Mouse (Mus musculus) forebrain, embryonic 11.5 days (tissue): ENCODE results near the gene Dedd. TPM values are rescaled to one million over a fixed set of nuclear protein-coding genes. Genes with fewer than 3 reads are reported as not detected.
"Not testable (repeated sequence)": the region's sequence is repeated elsewhere in the genome, so short reads cannot be mapped to it uniquely, and the experiment has no call there.

ENCODE experiments used
- ATAC-seq: fragments of 200-750 bp; cut with Nextera tagmentation; replicated peaks from 2 replicates; pipeline ENCODE4 v1.8.0; 2017; ENCODE audit warnings: moderate TSS enrichment; ENCODE audit not compliant: low FRiP score
- DNase-seq: peaks from one replicate; pipeline ENCODE4 v3.0.0-alpha.2; 2017; ENCODE audit warnings: low spot score
- H3K27ac ChIP-seq: fragments of 300-500 bp; sonication (generic); 2 replicates; pipeline ENCODE4 v1.5.1; 2014; ENCODE audit warnings: low read depth, low read length
- H3K27me3 ChIP-seq: fragments of 300-500 bp; sonication (generic); 2 replicates; pipeline ENCODE4 v1.6.1; 2014; ENCODE audit warnings: mild to moderate bottlenecking, low read length, mixed read lengths; ENCODE audit not compliant: control insufficient read depth, insufficient read depth
- H3K36me3 ChIP-seq: fragments of 300-500 bp; sonication (generic); 2 replicates; pipeline ENCODE4 v1.6.1; 2014; ENCODE audit warnings: mild to moderate bottlenecking, low read length, moderate library complexity, mixed read lengths; ENCODE audit not compliant: control insufficient read depth, insufficient read depth
- H3K4me1 ChIP-seq: fragments of 300-500 bp; sonication (generic); replicated peaks from 2 replicates; pipeline ENCODE4 v1.6.1; 2014; ENCODE audit warnings: low read length, mixed read lengths; ENCODE audit not compliant: control insufficient read depth, insufficient read depth
- H3K4me2 ChIP-seq: fragments of 300-500 bp; sonication (generic); 2 replicates; pipeline ENCODE4 v1.6.1; 2014; ENCODE audit warnings: low read depth, mild to moderate bottlenecking, low read length, moderate library complexity, mixed read lengths; ENCODE audit not compliant: severe bottlenecking
- H3K4me3 ChIP-seq: fragments of 300-500 bp; sonication (generic); 2 replicates; pipeline ENCODE4 v1.5.1; 2014; ENCODE audit warnings: low read depth, low read length
- H3K9ac ChIP-seq: fragments of 300-500 bp; sonication (generic); 2 replicates; pipeline ENCODE4 v1.6.1; 2014; ENCODE audit warnings: low read length
- H3K9me3 ChIP-seq: fragments of 300-500 bp; sonication (generic); 2 replicates; pipeline ENCODE4 v1.6.1; 2016; ENCODE audit warnings: low read length, mixed read lengths; ENCODE audit not compliant: control insufficient read depth
- WGBS: fragments of 180-500 bp; shearing (Covaris S2); extraction: QIAGEN DNeasy Blood & Tissue Kit; methylation state at CpG from one replicate; pipeline ENCODE4 v1.1.7; 2014; 5-methylcytosine and 5-hydroxymethylcytosine counted together
- polyA plus RNA-seq: library from polyadenylated mRNA; unstranded; fragments of >200 nt; fragmentation: Nextera tagmentation; extraction: Ambion mirVana; gene quantifications from 2 replicates; pipeline ENCODE4 v1.2.1, GENCODE M21; 2014

Gene Dedd
- polyA plus RNA-seq, 1 experiment from 2014 or later, result 46.5 TPM

- ATAC-seq (peak; percentile 80), DNase-seq (peak; percentile 84)
- peaks cover 3% of the 10 kb centered on the region; the same call in 1 of the 2 replicates for H3K27me3 ChIP-seq
- peak within 1 kb of the TSS; percentile 94 for H3K9ac ChIP-seq
- H3K27ac ChIP-seq, result peak within 1 kb of the TSS; percentile 88
- H3K9me3 ChIP-seq, result no peaks in the 10 kb centered on the region
- under 1% methylated on average over 42 of the region's 42 CpGs for WGBS
- peak within 1 kb of the TSS; percentile 53 for H3K4me2 ChIP-seq
- H3K4me3 ChIP-seq, result peak within 1 kb of the TSS; percentile 72
- H3K4me1 ChIP-seq, result peaks cover 8% of the 10 kb centered on the region
- no peaks in the 10 kb centered on the region for H3K36me3 ChIP-seq
Measured at GRCm38 (mm10) chr1:171294298-171295062, 34.5 kb upstream of the Dedd start, which contains the start of gene Ufc1. Gene Ufc1, minus strand, starts transcription at chr1:171295024.

- Histone ChIP-seq H3K9ac (peak overlapping the region; percentile 94), H3K4me1 (peaks cover 8% of the 10 kb centered on the region), H3K4me3 (peak overlapping the region; percentile 72), H3K4me2 (peak overlapping the region; percentile 53), H3K9me3 (no peaks in the 10 kb centered on the region), H3K36me3 (no peaks in the 10 kb centered on the region), H3K27ac (peak overlapping the region; percentile 88; the same call in 1 of the 2 replicates), H3K27me3 (peaks cover 3% of the 10 kb centered on the region; the same call in 1 of the 2 replicates)
- peak; percentile 32 for ATAC-seq
- DNase-seq, result no peak
- 18% methylated on average over 3 of the region's 3 CpGs for WGBS
Measured at GRCm38 (mm10) chr1:171295063-171295402, 33.9 kb upstream of the Dedd start.

DNA sequence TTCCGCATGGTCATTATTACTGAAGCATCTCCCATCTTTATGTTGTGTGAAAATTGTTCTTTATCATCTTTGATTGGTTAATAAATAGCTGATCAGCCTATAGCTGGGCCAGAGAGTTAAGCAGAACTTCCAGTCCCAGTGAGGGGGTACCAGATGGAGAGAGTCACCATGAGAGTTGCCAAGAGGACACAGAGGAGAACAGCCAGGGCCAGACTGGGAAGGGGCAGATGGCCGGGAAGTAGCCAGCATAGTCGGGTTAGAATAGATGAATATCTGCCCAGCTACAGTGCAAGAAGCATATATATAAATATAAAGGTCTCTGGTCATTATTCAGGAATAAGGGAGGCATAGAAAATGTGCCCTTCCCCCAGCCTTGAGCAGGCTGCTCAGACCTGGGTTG, 30.7 kb upstream of the Dedd start:
- Histone ChIP-seq H3K9me3 (no peaks in the 10 kb centered on the region), H3K4me3 (no peak overlapping the region), H3K9ac (no peak overlapping the region), H3K36me3 (no peaks in the 10 kb centered on the region), H3K4me2 (no peak overlapping the region), H3K4me1 (peaks cover 7% of the 10 kb centered on the region), H3K27ac (no peak overlapping the region), H3K27me3 (peaks cover 3% of the 10 kb centered on the region; the same call in 1 of the 2 replicates)
- 66% methylated on average over 3 of the region's 3 CpGs for WGBS
- no peak for ATAC-seq
- no peak for DNase-seq

DNA sequence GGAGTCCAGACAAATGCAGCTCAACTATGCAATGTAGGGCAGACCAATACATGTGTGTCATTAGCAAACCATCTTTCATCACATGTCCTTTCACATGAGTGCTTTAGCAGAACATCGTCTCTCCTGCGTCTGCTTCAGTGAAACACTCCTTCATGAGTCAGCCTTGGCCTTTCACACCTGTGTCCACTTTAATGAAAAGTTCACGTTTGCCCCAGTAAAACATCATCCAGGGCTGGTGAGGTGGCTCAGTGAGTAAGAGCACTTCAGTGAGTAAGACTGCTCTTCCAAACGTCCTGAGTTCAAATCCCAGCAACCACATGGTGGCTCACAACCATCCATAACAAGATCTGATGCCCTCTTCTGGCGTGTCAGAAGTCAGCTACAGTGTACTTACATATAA, 22.8 kb upstream of the Dedd start:
- H3K4me1 ChIP-seq, H3K36me3 ChIP-seq, ATAC-seq, H3K4me2 ChIP-seq, DNase-seq, H3K27ac ChIP-seq, H3K4me3 ChIP-seq, H3K9me3 ChIP-seq, H3K27me3 ChIP-seq, H3K9ac ChIP-seq: not testable (repeated sequence)
- 74% methylated on average over 5 of the region's 5 CpGs for WGBS

- ATAC-seq, result no peak
- Histone ChIP-seq H3K9ac (no peak overlapping the region), H3K4me1 (no peaks in the 10 kb centered on the region), H3K9me3 (no peaks in the 10 kb centered on the region), H3K27me3 (no peaks in the 10 kb centered on the region), H3K27ac (no peak overlapping the region), H3K4me3 (no peak overlapping the region), H3K36me3 (no peaks in the 10 kb centered on the region), H3K4me2 (no peak overlapping the region)
- 71% methylated on average over 2 of the region's 2 CpGs for WGBS
- no peak for DNase-seq
Measured at GRCm38 (mm10) chr1:171309321-171309720, 19.6 kb upstream of the Dedd start.

DNA sequence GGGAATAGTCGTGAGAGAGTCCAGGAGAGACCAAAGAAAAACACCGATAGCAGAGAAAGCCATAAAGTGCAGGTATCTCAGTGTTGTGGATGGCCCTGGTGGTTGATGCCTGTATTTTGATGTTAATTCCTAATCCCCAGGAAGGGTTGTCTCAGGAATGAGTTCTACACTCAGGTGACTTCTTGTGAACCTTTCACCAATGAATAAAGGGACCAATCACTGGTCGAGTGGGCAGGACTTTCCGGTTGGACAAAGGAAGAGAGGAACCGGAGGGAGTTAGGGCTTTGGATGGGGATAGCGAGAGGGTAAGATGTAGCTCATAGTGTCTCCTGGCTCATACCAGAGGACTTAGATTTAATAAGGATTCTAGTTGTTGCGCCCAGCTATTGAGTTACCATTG, 9.2 kb upstream of the Dedd start:
- Histone ChIP-seq H3K36me3 (no peaks in the 10 kb centered on the region), H3K4me1 (no peaks in the 10 kb centered on the region), H3K27ac (no peak overlapping the region), H3K27me3 (no peaks in the 10 kb centered on the region), H3K9ac (0 out of 2 replicates have a peak overlapping the region, but pooled peaks have one; percentile 0), H3K9me3 (no peaks in the 10 kb centered on the region), H3K4me3 (no peak overlapping the region), H3K4me2 (no peak overlapping the region)
- DNase-seq, result no peak
- no peak for ATAC-seq
- 10% methylated on average over 7 of the region's 7 CpGs for WGBS

DNA sequence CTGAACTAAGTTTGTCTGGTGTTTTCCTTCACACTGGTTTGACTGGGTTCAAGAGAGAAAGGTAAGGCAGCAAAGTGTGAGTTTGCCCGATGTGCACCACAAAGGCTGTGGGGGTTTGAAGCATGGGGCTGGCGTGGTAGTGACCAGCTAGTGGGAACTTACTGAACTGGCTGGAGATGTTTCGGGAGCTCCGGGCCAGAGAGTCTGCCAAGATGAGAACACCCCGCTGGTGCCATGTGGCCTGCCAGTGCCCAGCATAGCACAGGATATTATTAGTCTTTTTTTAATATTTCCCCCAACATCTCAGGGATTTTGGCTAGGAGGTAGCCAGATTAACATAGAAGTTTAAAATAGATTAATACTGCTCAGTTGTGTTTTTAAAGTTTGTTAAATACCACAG, 8.8 kb upstream of the Dedd start:
- Histone ChIP-seq H3K36me3 (no peaks in the 10 kb centered on the region), H3K9ac (0 out of 2 replicates have a peak overlapping the region, but pooled peaks have one; percentile 0), H3K4me3 (no peak overlapping the region), H3K9me3 (no peaks in the 10 kb centered on the region), H3K4me2 (no peak overlapping the region), H3K27me3 (no peaks in the 10 kb centered on the region), H3K27ac (no peak overlapping the region), H3K4me1 (no peaks in the 10 kb centered on the region)
- DNase-seq (no peak), ATAC-seq (no peak)
- 14% methylated on average over 5 of the region's 5 CpGs for WGBS

GRCm38 (mm10) chr1:171321415-171321814, 7.5 kb upstream of the Dedd start:
- no peak for DNase-seq
- no peak overlapping the region for H3K4me3 ChIP-seq

DNA sequence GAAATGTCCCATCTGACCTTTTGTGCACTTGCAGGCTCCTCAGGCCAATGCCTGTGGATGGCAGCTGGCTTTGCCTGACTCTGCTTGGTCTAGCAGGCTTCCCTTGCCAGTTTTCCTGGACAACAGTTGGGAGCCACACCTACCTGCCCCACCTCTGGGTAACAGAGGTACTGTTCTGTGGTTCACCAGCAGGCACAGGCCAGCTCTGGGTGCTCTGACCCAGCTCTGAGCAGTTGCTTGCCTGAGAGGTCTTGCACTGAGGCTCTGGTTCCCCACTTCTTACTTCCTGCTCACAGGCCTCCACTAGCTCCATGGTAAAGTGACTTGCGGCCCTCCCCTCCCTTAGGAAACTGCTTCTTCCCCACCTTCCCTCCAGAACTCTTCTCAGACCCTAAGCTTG, 6.9 kb upstream of the Dedd start:
- Histone ChIP-seq H3K9ac (no peak overlapping the region), H3K4me2 (no peak overlapping the region), H3K9me3 (no peaks in the 10 kb centered on the region), H3K4me3 (no peak overlapping the region), H3K27ac (no peak overlapping the region), H3K36me3 (no peaks in the 10 kb centered on the region), H3K27me3 (no peaks in the 10 kb centered on the region), H3K4me1 (no peaks in the 10 kb centered on the region)
- ATAC-seq, result peak; percentile 58; the same call in 1 of the 2 replicates
- no peak for DNase-seq
- 78% methylated on average over 1 of the region's 1 CpGs for WGBS

More at GRCm38 (mm10) chr1:171321415-171321814, 7.5 kb upstream of the Dedd start:
- no peaks in the 10 kb centered on the region for H3K4me1 ChIP-seq
- H3K9me3 ChIP-seq, result no peaks in the 10 kb centered on the region
- H3K27me3 ChIP-seq, result no peaks in the 10 kb centered on the region
- H3K36me3 ChIP-seq, result no peaks in the 10 kb centered on the region
- H3K9ac ChIP-seq, result no peak overlapping the region
- no peak overlapping the region for H3K27ac ChIP-seq
- ATAC-seq, result no peak
- H3K4me2 ChIP-seq, result no peak overlapping the region
